Mouse (Mus musculus): ENCODE data around the gene Enah.

The Enah gene

GRCm38 (mm10) chr1:181965277-181965676, 54.5 kb downstream of the Enah start:
- ATAC-seq (ENCODE audit: insufficient number of reproducible peaks, low FRiP score, low TSS enrichment): no peak

- no peak for ATAC-seq (ENCODE audit: insufficient number of reproducible peaks, low FRiP score, low TSS enrichment)
Measured at GRCm38 (mm10) chr1:181963827-181964226, 56.0 kb downstream of the Enah start.

- ATAC-seq (ENCODE audit: insufficient number of reproducible peaks, low FRiP score, low TSS enrichment): no peak
Measured at GRCm38 (mm10) chr1:181963351-181963750, 56.4 kb downstream of the Enah start.

GRCm38 (mm10) chr1:181960383-181960782, 59.4 kb downstream of the Enah start:
- ATAC-seq (ENCODE audit: insufficient number of reproducible peaks, low FRiP score, low TSS enrichment): no peak

- ATAC-seq (ENCODE audit: insufficient number of reproducible peaks, low FRiP score, low TSS enrichment): no peak
Measured at GRCm38 (mm10) chr1:181958392-181958791, 61.4 kb downstream of the Enah start.

- ATAC-seq (ENCODE audit: insufficient number of reproducible peaks, low FRiP score, low TSS enrichment): no peak
Measured at GRCm38 (mm10) chr1:181957736-181958135, 62.1 kb downstream of the Enah start.

GRCm38 (mm10) chr1:181953547-181953946, 66.2 kb downstream of the Enah start:
- no peak for ATAC-seq (ENCODE audit: insufficient number of reproducible peaks, low FRiP score, low TSS enrichment)

GRCm38 (mm10) chr1:181951266-181951665, 68.5 kb downstream of the Enah start:
- no peak for ATAC-seq (ENCODE audit: insufficient number of reproducible peaks, low FRiP score, low TSS enrichment)

- no peak for ATAC-seq (ENCODE audit: insufficient number of reproducible peaks, low FRiP score, low TSS enrichment)
Measured at GRCm38 (mm10) chr1:181950721-181951120, 69.1 kb downstream of the Enah start.

- ATAC-seq (ENCODE audit: insufficient number of reproducible peaks, low FRiP score, low TSS enrichment): no peak
Measured at GRCm38 (mm10) chr1:181948191-181948590, 71.6 kb downstream of the Enah start.

GRCm38 (mm10) chr1:181937064-181937463, 82.7 kb downstream of the Enah start:
- no peak for ATAC-seq (ENCODE audit: insufficient number of reproducible peaks, low FRiP score, low TSS enrichment)

GRCm38 (mm10) chr1:181928388-181928787, 91.4 kb downstream of the Enah start:
- no peak for ATAC-seq (ENCODE audit: insufficient number of reproducible peaks, low FRiP score, low TSS enrichment)

GRCm38 (mm10) chr1:181923384-181923783, 96.4 kb downstream of the Enah start:
- ATAC-seq (ENCODE audit: insufficient number of reproducible peaks, low FRiP score, low TSS enrichment): no peak; the same call in 1 of the 2 replicates

- ATAC-seq (ENCODE audit: insufficient number of reproducible peaks, low FRiP score, low TSS enrichment): no peak
Measured at GRCm38 (mm10) chr1:181921580-181922494, 98.0 kb downstream of the Enah start.

GRCm38 (mm10) chr1:181911841-181912240, 107.9 kb downstream of the Enah start:
- no peak for ATAC-seq (ENCODE audit: insufficient number of reproducible peaks, low FRiP score, low TSS enrichment)

GRCm38 (mm10) chr1:181901706-181902373, 118.0 kb downstream of the Enah start:
- ATAC-seq (ENCODE audit: insufficient number of reproducible peaks, low FRiP score, low TSS enrichment): no peak

GRCm38 (mm10) chr1:181900846-181901245, 118.9 kb downstream of the Enah start:
- no peak for ATAC-seq (ENCODE audit: insufficient number of reproducible peaks, low FRiP score, low TSS enrichment)

- no peak for ATAC-seq (ENCODE audit: insufficient number of reproducible peaks, low FRiP score, low TSS enrichment)
Measured at GRCm38 (mm10) chr1:181898961-181899360, 120.8 kb downstream of the Enah start.

- no peak for ATAC-seq (ENCODE audit: insufficient number of reproducible peaks, low FRiP score, low TSS enrichment)
Measured at GRCm38 (mm10) chr1:181896991-181897390, 122.8 kb downstream of the Enah start.

GRCm38 (mm10) chr1:181893721-181894120, 126.1 kb downstream of the Enah start:
- no peak for ATAC-seq (ENCODE audit: insufficient number of reproducible peaks, low FRiP score, low TSS enrichment)

- ATAC-seq (ENCODE audit: insufficient number of reproducible peaks, low FRiP score, low TSS enrichment): no peak
Measured at GRCm38 (mm10) chr1:181889670-181890069, 130.1 kb downstream of the Enah start.
